Mouse (Mus musculus): ENCODE measurements around the gene Fbln2. TPM values are rescaled to one million over a fixed set of nuclear protein-coding genes. Genes with fewer than 3 reads are reported as not detected.

Fbln2 gene
- total RNA-seq, 2 experiments from 2014 or later, result 65.7 to 83.2 TPM

DNA sequence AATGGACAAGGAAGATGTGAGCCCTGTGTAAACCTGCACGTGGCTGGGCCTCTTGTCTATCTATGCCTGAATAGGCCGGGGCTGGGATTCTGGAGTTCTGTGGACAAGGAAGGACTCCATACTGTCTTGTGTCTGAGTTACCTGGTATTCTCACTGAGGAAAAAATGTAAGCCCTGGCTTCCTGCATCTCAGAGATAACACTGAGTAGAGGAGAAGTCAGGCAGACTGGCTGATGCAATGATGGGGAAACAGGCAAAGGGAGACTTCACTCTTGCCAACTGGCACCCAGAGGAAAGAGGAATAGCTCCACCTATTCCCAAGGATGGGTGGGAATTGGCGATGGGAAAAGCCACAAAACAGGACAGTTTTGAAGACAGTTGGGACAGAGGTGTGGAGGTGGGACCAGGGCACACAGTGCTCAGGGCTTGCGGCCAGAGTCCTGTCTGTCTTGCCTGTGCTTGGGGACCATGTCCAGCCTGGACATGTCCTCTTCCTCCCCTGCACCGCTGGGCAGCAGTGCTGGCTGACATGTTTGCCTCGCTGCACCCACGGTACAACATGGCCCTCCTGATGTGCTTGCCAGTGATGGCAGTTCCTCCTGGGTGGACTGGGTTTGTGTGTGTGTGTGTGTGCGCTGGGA lies 48.2 kb downstream of the Fbln2 start:
- peak in 1 of 2 experiments; percentile 25 for DNase-seq

DNA sequence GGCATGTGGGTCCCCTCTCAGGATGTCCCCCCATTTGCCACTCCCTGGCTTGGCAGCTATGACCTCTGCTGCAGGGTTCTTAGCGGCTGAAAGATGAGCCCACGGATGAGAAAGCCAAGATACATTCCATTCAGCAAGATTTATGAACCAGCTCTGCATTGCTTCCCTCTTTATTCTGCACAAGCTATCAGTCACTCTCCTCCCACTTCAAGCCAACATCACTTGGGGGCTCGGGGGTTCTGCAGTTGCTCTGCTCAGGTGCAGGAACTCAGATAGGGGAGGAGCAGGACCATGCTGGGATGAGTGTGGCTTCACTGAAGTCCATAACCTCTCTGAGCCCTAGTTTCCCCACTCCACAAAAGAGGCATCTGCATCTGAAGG lies 48.7 kb downstream of the Fbln2 start:
- intact Hi-C loops (cut with DNase I), result no loop called here
- no peak for DNase-seq

More for the DNA sequence above, 48.2 kb downstream of the Fbln2 start:
- intact Hi-C loops (cut with DNase I), result no loop called here

DNA sequence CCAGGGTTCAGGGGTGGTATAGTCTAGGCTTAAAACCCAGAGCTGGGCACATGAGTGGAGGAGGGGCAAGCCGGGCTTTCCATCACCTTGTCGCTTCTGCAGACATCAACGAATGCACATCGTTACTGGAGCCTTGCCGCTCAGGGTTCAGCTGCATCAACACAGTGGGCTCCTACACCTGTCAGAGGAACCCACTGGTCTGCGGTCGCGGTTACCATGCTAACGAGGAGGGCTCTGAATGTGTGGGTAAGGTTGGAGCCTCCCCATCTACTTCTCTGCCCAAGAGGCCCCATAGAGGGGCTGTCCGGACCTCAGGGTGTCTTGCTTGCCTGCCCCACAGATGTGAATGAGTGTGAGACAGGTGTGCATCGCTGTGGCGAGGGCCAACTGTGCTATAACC lies 53.4 kb downstream of the Fbln2 start:
- DNase-seq, result no peak

DNA sequence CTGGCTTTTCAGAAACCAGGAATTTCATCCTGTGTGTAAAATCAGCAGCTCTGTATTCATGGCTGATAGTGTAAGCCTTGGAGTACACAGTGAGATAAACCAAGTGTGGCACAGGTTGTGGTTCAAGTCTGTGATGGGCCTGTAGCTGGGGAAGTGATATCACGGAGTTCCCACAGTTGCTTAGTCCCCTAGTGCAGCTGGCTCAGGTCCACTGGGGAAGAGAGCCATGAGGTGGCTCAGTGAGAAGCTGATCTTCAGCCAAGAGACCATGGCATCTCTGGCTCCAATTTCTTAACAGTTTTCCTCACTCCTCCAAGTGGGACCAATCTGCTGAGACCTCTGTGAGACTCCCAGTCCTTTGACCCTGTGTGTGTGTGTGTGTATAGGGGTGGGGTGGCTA lies 54.4 kb downstream of the Fbln2 start:
- intact Hi-C loops (cut with DNase I), result no loop called here
- no peak for DNase-seq

More for the DNA sequence above, 53.4 kb downstream of the Fbln2 start:
- intact Hi-C loops (cut with DNase I), result no loop called here

DNA sequence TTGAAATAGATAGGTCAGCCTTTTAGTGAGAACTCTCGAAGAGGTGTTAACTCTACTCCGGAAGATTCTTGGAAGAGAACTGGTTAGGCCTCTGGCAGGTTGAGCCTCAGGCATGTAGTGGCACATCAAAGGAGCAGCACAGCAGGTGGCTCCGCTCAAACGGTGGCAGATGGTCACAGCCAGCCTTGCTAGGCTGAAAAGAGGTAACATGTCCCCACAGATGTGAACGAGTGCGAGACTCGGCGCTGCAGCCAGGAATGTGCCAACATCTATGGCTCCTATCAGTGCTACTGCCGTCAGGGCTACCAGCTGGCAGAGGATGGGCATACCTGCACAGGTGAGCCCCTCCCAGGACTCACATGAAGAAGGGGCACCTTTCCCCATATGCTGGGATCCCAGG lies 56.1 kb downstream of the Fbln2 start:
- intact Hi-C loops (cut with DNase I), result no loop called here
- DNase-seq, result no peak

DNA sequence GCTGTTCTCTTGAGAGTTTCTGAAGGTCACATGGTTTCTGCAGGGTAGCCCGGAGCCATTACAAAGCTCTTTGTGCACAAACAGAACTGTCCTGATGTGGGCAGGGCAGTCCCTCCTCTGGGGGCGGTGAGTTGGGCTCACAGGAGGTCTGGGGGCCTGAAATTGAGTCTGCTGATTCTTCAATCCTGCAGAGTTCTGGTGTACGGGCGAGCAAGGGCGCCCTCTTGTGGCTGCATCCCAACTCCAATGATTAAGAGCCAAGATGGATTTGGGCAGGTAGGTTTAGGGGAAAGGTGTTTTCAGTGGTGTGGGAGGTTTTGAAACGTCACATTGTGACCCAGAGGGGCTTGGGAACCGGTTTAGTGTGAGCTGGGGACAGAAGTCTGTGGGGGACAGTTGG lies 65.3 kb downstream of the Fbln2 start:
- peak; percentile 64 to 76 for DNase-seq

DNA sequence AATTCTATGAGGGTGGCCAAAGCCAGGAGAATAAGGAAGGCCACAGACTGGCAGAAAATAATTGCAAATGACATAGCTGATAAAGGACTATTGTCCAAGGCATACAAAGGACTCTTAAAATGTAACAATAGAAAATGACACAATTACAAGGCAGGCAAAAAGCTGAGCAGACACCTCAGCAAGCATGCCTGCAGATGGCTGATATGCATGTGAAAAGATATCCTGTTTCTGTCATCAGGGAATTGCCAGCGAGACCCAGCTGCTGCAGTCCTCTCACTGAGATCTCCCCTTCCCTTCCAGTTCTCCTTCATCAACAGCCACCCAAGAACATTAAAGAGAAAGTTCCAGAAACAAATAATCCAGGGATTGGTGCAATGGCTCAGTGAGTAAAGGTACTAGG lies 66.0 kb downstream of the Fbln2 start:
- no peak for DNase-seq
- intact Hi-C loops (cut with DNase I), result no loop called here

More for the DNA sequence above, 65.3 kb downstream of the Fbln2 start:
- intact Hi-C loops (cut with DNase I), result loop anchor here (1.0 kb wide), 2 partner anchors 104 to 112 kb away; no protein-coding TSS in a partner anchor

DNA sequence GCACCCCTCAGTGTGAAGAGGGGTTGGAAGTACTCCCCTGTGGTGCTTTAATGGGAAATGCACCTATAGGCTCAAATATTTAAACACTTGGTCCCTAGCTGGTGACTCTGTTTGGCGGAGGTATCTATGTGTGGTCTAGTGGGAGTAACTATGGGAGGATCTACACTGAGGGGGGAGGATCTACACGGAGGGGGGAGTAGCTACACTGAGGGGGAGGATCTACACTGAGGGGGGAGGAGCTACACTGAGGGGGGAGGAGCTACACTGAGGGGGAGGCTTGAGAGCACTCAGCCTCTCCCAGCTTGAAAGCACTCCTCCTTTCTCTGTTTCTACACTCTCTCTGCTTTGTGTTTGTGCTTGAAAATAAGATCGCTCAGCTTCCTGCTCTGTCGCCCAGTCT lies 67.2 kb downstream of the Fbln2 start:
- no peak for DNase-seq
- intact Hi-C loops (cut with DNase I), result no loop called here

DNA sequence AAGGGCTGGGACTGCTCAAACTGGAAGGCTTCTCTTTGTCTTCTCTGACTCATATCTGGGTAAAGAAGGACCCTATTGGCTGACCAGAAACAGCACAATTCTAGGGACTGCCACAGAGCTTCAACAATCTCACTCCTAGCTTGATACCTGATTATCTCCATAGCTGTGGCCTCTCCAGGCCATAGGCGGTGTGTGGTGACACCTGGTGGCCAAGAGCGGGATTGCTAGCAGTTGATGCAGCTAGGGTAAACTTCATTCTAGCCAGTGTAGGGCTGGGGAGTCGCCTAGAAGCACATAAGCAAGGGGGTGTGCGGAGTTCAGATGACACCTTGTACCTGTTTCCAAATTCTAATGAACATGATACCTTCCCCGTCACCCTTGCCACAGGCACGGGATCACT lies 69.0 kb downstream of the Fbln2 start:
- DNase-seq, result peak; percentile 90 to 98
- intact Hi-C loops (cut with DNase I), result loop anchor here (1.0 to 5.0 kb wide), 3 partner anchors 108 to 544 kb away; no protein-coding TSS in a partner anchor

DNA sequence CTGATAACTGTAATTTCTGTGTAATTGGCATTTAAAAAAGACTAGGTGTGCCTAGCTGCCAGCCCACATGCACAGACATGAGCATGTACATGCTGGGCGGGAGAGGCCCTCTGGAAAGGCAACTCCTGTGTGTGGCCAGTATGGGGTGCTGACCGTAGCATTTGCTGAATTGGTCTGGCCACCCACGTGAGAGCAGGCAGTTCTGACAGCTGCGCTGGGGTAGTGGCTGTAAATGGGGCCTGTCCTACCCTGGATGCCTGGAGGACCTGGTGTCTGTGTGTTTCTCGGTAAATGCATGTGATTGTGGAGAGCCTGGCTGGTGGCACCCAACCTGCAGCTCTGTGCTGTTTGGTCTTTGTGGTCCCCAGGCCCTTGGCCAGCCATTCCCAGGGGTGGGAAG lies 69.5 kb downstream of the Fbln2 start:
- no peak for DNase-seq
- intact Hi-C loops (cut with DNase I), result loop anchor here (1.0 to 5.0 kb wide), 3 partner anchors 108 to 544 kb away; no protein-coding TSS in a partner anchor

DNA sequence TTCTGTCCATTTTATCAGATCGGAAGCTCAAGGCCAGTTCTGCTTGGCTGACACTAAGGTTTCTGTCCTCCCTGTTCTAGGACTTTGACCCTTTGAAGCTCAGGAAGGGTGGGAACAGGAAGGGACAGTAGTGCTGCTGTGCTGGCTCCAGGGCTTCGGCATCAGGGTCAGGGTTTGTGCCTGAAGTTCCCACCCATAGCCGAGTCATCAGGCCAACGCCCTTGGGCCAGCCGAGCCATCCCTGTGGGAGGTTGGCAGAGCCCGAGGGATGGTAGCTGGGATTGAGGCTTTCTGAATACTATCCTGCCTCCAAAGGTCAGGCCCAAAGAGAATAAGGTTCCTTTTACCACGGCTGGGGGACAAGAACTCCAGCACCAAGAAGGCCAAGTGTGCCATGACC lies 70.8 kb downstream of the Fbln2 start:
- intact Hi-C loops (cut with DNase I), result loop anchor here (5.0 kb wide), 2 partner anchors 226 to 546 kb away; no protein-coding TSS in a partner anchor
- no peak for DNase-seq

DNA sequence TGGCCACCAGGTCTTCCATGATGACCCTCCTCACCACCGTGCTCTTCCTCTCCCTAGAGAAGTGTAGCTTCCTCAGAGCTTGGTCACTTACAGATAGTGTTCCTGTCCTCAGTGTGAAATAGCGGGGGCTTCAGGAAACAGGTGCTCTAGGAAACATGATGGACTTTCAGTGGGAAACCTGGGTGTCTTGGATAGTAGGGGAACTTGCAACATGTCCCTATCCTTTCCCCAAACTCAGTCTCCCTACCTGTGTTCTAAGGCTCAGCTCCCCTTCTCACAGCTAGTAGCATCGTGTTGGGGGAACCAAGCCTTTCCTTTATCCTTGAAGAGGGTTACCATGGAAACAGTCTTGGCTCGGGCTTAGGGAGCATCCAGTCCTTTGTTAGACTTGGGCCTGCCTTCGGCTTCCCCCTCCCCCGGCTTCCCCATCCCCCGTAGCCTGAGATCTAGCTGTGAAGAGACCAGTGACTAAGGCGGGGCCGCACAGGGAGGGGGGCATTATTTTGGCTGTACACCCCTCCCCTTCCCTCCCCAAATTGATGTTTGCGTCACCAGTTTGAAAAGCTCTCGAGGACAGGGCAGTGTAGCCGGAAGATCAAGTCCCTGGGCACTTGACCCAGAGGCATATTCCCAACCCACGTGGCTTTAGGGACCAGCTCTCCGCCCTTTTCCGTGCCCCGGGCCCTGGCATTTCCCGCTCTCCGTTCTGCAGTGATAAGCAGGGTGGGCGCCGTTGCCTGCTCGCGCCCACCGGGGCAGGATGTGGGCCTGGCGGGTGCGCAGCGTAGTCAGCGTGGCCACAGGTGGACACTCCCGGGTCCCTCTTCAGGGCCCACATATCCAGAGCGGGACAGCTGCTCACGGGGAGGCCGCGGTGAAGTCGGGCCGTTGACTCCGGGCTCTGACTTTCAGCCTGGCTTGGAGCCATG lies 72.5 kb downstream of the Fbln2 start:
- intact Hi-C loops (cut with DNase I), result loop anchor here (2.0 to 5.0 kb wide), 4 partner anchors 224 to 547 kb away; no protein-coding TSS in a partner anchor
- DNase-seq, result peak in 1 of 2 experiments; percentile 14

DNA sequence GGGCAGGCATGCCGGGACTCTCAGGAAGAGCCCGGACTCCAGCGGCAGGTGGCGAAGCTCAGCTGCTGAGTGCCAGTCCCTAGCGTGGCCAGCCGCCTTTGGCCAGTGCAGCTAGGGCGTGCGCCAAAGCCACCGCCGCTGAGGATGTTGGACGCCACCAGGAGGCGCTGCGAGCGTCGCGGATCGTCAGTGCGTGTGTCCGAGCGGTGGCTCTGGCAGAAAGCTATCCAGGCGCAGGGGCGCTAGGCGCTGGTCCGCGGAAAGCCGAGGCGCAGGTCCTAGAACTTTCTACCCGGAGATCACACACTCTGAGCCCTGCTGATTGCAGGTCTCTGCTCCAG lies 73.2 kb downstream of the Fbln2 start:
- intact Hi-C loops (cut with DNase I), result loop anchor here (2.0 kb wide), 2 partner anchors 223 to 467 kb away; no protein-coding TSS in a partner anchor
- DNase-seq, result peak; percentile 79 to 81

DNA sequence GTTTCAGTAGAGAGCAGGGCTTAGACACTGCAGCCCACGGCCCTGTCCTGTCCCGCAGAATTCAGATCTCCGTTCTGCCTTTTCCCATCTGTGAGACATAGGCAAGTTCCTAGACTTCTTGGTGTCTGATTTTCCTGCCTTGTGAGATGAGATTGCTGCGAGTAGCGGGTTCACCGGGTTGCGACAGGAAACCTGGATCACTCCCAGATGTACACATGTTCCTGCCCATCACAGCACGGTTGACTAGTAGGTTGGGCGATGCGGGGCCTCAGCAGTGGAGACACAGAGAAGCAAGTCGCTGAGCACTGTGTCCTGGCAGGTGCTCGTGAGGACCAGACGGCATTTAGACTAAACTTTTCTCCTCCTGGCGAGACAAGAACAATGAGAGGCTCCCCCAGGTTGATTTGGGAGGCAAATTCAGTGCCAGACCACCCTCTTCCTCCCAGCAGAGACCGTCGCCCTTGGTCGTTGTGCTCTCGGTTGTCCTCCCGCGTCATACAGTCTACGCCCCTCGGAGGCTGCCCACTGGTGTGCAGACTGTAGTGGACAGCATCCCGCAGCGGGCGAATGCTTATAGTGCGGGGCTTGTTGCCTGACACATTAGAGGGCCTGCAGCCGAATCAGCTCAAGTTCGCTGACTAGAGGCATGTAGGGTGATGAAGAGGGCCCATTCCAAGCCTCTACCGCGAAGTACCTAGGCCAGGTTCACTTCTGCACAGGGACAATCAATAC lies 73.7 kb downstream of the Fbln2 start:
- no peak for DNase-seq
- intact Hi-C loops (cut with DNase I), result loop anchor here (1.0 to 2.0 kb wide), 3 partner anchors 125 to 467 kb away; partner anchors contain the start of gene Wnt7a

DNA sequence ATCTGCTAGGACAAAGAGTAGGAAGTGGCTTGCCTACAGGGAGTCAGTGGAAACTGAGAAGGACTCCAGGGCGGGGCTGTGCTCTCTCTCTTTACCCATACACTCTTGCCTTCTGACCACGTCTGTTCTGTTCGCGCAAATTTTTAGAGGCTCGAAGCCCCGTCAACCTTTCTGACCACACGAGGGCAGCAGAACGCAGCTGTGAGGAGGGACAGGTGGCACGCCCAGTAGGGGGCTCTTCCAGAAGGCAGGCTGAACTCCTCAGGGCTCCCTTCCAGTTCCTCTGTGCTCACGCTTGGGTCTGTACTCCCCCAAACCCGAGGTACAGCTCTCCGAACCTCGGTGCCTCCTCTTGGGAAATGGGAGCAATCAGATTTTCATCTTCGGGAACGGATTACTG lies 74.4 kb downstream of the Fbln2 start:
- peak; percentile 75 to 79 for DNase-seq
- intact Hi-C loops (cut with DNase I), result loop anchor here (1.0 kb wide), 1 partner anchor 125 kb away; the partner anchor contains the start of gene Wnt7a

DNA sequence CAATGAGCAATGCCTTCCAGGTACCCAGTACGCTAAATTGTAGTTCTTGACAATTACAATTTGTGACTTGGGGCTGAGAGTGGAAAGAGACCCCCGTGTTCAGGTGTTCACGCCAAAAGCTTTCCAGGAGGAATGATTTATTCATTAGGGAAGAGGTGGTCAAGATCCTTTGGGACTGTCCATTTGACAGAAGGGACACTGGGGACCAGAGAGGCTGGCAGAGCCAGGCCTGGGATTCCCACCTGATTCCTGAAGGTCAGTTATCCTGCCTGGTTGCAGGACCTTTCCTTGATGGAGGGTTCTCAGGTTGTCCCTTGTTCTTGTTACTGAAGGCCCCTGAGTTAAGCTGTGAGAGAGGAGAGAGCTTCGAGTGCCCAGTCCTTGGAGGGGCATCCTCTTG lies 74.9 kb downstream of the Fbln2 start:
- intact Hi-C loops (cut with DNase I), result no loop called here
- DNase-seq, result no peak

DNA sequence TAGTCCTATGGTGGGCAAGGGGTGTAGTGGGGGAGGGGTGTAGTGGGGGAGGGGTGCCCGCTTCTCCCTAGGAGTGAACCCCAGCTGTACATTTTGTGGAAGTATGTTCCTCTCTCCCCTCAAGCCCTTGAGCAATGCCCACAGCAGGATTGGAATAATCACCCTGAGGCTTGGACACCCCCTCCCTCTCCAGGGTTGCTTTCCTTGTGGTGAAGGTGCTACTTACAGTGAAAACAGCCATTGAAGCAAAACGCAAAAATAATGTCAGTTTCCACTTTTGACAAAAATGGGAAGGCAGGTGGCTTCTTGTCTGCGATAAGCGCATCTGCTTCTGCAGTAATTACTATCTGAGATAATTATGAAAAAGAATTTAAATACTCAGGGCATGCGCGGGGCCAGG lies 75.4 kb downstream of the Fbln2 start:
- intact Hi-C loops (cut with DNase I), result no loop called here
- no peak for DNase-seq

DNA sequence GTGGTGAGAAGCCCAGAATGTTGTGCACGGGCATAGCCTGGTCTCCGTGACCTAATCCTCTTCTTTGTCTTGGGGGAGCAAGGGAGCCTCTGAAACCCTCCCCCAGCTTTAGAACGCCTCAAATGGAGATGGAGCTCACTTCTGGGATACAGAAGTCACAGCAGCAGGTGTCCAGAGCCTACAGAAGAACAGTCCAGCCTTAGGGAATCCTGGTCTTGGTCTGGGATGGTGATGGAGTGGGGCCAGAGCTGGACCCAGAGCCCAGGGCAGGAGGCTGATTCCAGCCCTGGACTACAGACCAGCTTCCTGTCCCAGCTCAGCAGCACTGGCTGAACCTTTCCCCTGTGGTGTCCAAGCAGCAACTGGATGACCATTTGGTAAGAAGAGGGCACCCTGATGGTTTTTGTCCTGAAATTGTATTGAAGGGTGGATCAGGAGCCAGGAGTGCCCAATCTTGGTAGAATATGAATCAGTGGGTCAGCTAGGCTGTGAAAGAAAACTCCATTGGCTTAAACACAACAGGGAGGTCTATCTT lies 76.1 kb downstream of the Fbln2 start:
- intact Hi-C loops (cut with DNase I), result no loop called here
- no peak for DNase-seq

DNA sequence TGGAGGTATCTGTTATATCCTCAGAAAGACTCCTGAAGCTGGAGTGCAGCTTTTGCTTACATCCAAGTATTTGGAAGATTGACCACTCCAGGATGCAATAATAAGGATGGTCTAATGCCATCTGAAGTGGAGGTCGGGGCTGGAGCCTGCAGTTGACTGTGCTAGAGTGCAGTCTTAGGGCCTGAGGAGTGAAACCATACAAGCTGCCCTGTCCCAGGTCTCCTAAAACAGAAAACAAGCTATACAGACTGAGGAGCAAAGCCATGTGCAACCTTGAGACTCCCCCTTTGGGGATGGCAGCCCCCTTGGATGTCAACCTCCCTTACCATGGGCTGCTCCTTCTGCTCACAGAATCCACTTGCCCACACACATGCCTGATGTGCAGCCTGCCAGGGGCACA lies 76.7 kb downstream of the Fbln2 start:
- no peak for DNase-seq
- intact Hi-C loops (cut with DNase I), result no loop called here

DNA sequence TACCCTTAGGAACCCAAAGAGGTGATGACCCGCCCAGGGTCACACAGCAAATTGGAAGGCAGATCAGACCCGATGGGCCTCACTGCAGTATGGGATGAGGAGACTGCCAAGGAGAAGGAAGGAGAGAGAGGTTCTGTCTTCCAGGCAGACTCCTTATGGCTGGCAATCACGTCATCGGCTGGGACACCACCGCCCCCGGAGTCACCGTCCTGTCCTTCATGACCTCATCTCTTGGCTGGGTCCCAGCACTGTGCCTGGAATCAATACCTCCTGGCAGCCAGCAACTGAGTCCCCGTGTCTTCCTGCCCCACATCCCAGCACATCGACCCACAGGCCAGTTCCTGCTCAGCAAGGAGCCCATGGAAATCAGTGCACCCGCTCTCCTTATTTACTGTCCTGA lies 78.7 kb downstream of the Fbln2 start:
- no peak for DNase-seq
- intact Hi-C loops (cut with DNase I), result no loop called here

All from heart, postnatal 36 days (tissue).